Mouse (Mus musculus): Measurements from ENCODE around the gene Olfr316. TPM values are rescaled to one million over a fixed set of nuclear protein-coding genes. Genes with fewer than 3 reads are reported as not detected.
"Not testable (repeated sequence)": the region's sequence is repeated elsewhere in the genome, so short reads cannot be mapped to it uniquely, and the experiment has no call there.

Olfr316 gene
- not detected in 2 replicates for polyA plus RNA-seq (2014; fragmentation: Nextera tagmentation; extraction: Ambion mirVana)

GRCm38 (mm10) chr11:58752434-58752833 is at the start of gene Olfr316:
Gene Olfr316, plus strand, starts transcription at chr11:58752734.
- Histone ChIP-seq H3K4me2 (ENCODE audit: low read length) (no peak within 1 kb of the TSS), H3K27ac (replicated peaks; ENCODE audit: low read depth, low read length) (no peak within 1 kb of the TSS), H3K27me3 (ENCODE audit: control insufficient read depth, insufficient read depth, low read length) (no peaks in the 10 kb centered on the region), H3K36me3 (ENCODE audit: control insufficient read depth, insufficient read depth, low read length) (no peaks in the 10 kb centered on the region), H3K4me3 (replicated peaks; ENCODE audit: low read depth, low read length) (no peak within 1 kb of the TSS), H3K4me1 (ENCODE audit: control insufficient read depth, insufficient read depth, low read length) (no peaks in the 10 kb centered on the region), H3K9me3 (ENCODE audit: control insufficient read depth, low read length) (no peaks in the 10 kb centered on the region), H3K9ac (replicated peaks; ENCODE audit: low read length) (no peak within 1 kb of the TSS)
- WGBS = 89% methylated on average over 2 of the region's 2 CpGs
- DNase-seq (no peak), ATAC-seq (ENCODE audit: low FRiP score, low TSS enrichment) (no peak)

- no peak overlapping the region for H3K4me2 ChIP-seq (ENCODE audit: low read length)
- WGBS = 79% methylated on average over 11 of the region's 11 CpGs
- no peaks in the 10 kb centered on the region for H3K36me3 ChIP-seq (ENCODE audit: control insufficient read depth, insufficient read depth, low read length)
- H3K27ac ChIP-seq (replicated peaks; ENCODE audit: low read depth, low read length) = no peak overlapping the region
- H3K9ac ChIP-seq (replicated peaks; ENCODE audit: low read length) = no peak overlapping the region
- ATAC-seq (ENCODE audit: low FRiP score, low TSS enrichment) (no peak), DNase-seq (no peak)
- H3K9me3 ChIP-seq (ENCODE audit: control insufficient read depth, low read length) = no peaks in the 10 kb centered on the region
- no peaks in the 10 kb centered on the region for H3K27me3 ChIP-seq (ENCODE audit: control insufficient read depth, insufficient read depth, low read length)
- no peaks in the 10 kb centered on the region for H3K4me1 ChIP-seq (ENCODE audit: control insufficient read depth, insufficient read depth, low read length)
- no peak overlapping the region for H3K4me3 ChIP-seq (replicated peaks; ENCODE audit: low read depth, low read length)
Measured at GRCm38 (mm10) chr11:58709086-58709485, 43.4 kb upstream of the Olfr316 start.

- not testable (repeated sequence) for ATAC-seq (ENCODE audit: low FRiP score, low TSS enrichment); H3K36me3 ChIP-seq (ENCODE audit: control insufficient read depth, insufficient read depth, low read length); H3K9me3 ChIP-seq (ENCODE audit: control insufficient read depth, low read length); H3K4me1 ChIP-seq (ENCODE audit: control insufficient read depth, insufficient read depth, low read length); DNase-seq; H3K4me3 ChIP-seq (replicated peaks; ENCODE audit: low read depth, low read length); H3K4me2 ChIP-seq (ENCODE audit: low read length); H3K27me3 ChIP-seq (ENCODE audit: control insufficient read depth, insufficient read depth, low read length); H3K27ac ChIP-seq (replicated peaks; ENCODE audit: low read depth, low read length); H3K9ac ChIP-seq (replicated peaks; ENCODE audit: low read length)
- WGBS = 91% methylated on average over 6 of the region's 7 CpGs
Measured at GRCm38 (mm10) chr11:58717723-58718122, 34.8 kb upstream of the Olfr316 start.

- H3K27ac ChIP-seq (replicated peaks; ENCODE audit: low read depth, low read length) = no peak overlapping the region
- 89% methylated on average over 4 of the region's 4 CpGs for WGBS
- no peak for ATAC-seq (ENCODE audit: low FRiP score, low TSS enrichment)
- H3K9me3 ChIP-seq (ENCODE audit: control insufficient read depth, low read length) = no peaks in the 10 kb centered on the region
- H3K9ac ChIP-seq (replicated peaks; ENCODE audit: low read length) = no peak overlapping the region
- no peak overlapping the region for H3K4me2 ChIP-seq (ENCODE audit: low read length)
- H3K4me3 ChIP-seq (replicated peaks; ENCODE audit: low read depth, low read length) = no peak overlapping the region
- no peak for DNase-seq
- H3K4me1 ChIP-seq (ENCODE audit: control insufficient read depth, insufficient read depth, low read length) = no peaks in the 10 kb centered on the region
- H3K36me3 ChIP-seq (ENCODE audit: control insufficient read depth, insufficient read depth, low read length) = no peaks in the 10 kb centered on the region
- H3K27me3 ChIP-seq (ENCODE audit: control insufficient read depth, insufficient read depth, low read length) = no peaks in the 10 kb centered on the region
Measured at GRCm38 (mm10) chr11:58719701-58720100, 32.8 kb upstream of the Olfr316 start.

- DNase-seq (no peak), ATAC-seq (ENCODE audit: low FRiP score, low TSS enrichment) (no peak)
- no peak within 1 kb of the TSS for H3K9ac ChIP-seq (replicated peaks; ENCODE audit: low read length)
- H3K27ac ChIP-seq (replicated peaks; ENCODE audit: low read depth, low read length) = no peak within 1 kb of the TSS
- no peaks in the 10 kb centered on the region for H3K36me3 ChIP-seq (ENCODE audit: control insufficient read depth, insufficient read depth, low read length)
- H3K4me3 ChIP-seq (replicated peaks; ENCODE audit: low read depth, low read length) = no peak within 1 kb of the TSS
- H3K27me3 ChIP-seq (ENCODE audit: control insufficient read depth, insufficient read depth, low read length) = no peaks in the 10 kb centered on the region
- H3K4me2 ChIP-seq (ENCODE audit: low read length) = no peak within 1 kb of the TSS
- H3K9me3 ChIP-seq (ENCODE audit: control insufficient read depth, low read length) = no peaks in the 10 kb centered on the region
- H3K4me1 ChIP-seq (ENCODE audit: control insufficient read depth, insufficient read depth, low read length) = no peaks in the 10 kb centered on the region
Measured at GRCm38 (mm10) chr11:58723914-58724313, 28.6 kb upstream of the Olfr316 start, which contains the start of gene Olfr318. Gene Olfr318, minus strand, starts transcription at chr11:58724014.

GRCm38 (mm10) chr11:58727896-58728650 is 24.5 kb upstream of the Olfr316 start:
- H3K9ac ChIP-seq (replicated peaks; ENCODE audit: low read length); H3K9me3 ChIP-seq (ENCODE audit: control insufficient read depth, low read length); ATAC-seq (ENCODE audit: low FRiP score, low TSS enrichment); H3K27me3 ChIP-seq (ENCODE audit: control insufficient read depth, insufficient read depth, low read length); H3K4me1 ChIP-seq (ENCODE audit: control insufficient read depth, insufficient read depth, low read length); H3K27ac ChIP-seq (replicated peaks; ENCODE audit: low read depth, low read length); H3K4me3 ChIP-seq (replicated peaks; ENCODE audit: low read depth, low read length); DNase-seq; H3K36me3 ChIP-seq (ENCODE audit: control insufficient read depth, insufficient read depth, low read length); H3K4me2 ChIP-seq (ENCODE audit: low read length): not testable (repeated sequence)
- 76% methylated on average over 6 of the region's 6 CpGs for WGBS

GRCm38 (mm10) chr11:58733372-58733771 is 19.2 kb upstream of the Olfr316 start:
- no peak overlapping the region for H3K27ac ChIP-seq (replicated peaks; ENCODE audit: low read depth, low read length)
- DNase-seq (peak; percentile 31), ATAC-seq (ENCODE audit: low FRiP score, low TSS enrichment) (no peak)
- H3K9ac ChIP-seq (replicated peaks; ENCODE audit: low read length) = no peak overlapping the region
- no peak overlapping the region for H3K4me2 ChIP-seq (ENCODE audit: low read length)
- no peaks in the 10 kb centered on the region for H3K27me3 ChIP-seq (ENCODE audit: control insufficient read depth, insufficient read depth, low read length)
- H3K36me3 ChIP-seq (ENCODE audit: control insufficient read depth, insufficient read depth, low read length) = no peaks in the 10 kb centered on the region
- WGBS = 56% methylated on average over 3 of the region's 3 CpGs
- H3K4me3 ChIP-seq (replicated peaks; ENCODE audit: low read depth, low read length) = no peak overlapping the region
- H3K4me1 ChIP-seq (ENCODE audit: control insufficient read depth, insufficient read depth, low read length) = no peaks in the 10 kb centered on the region
- H3K9me3 ChIP-seq (ENCODE audit: control insufficient read depth, low read length) = no peaks in the 10 kb centered on the region

- DNase-seq (no peak), ATAC-seq (ENCODE audit: low FRiP score, low TSS enrichment) (no peak)
- no peaks in the 10 kb centered on the region for H3K36me3 ChIP-seq (ENCODE audit: control insufficient read depth, insufficient read depth, low read length)
- WGBS = 77% methylated on average over 4 of the region's 4 CpGs
- no peak within 1 kb of the TSS for H3K9ac ChIP-seq (replicated peaks; ENCODE audit: low read length)
- no peaks in the 10 kb centered on the region for H3K4me1 ChIP-seq (ENCODE audit: control insufficient read depth, insufficient read depth, low read length)
- no peak within 1 kb of the TSS for H3K4me2 ChIP-seq (ENCODE audit: low read length)
- no peaks in the 10 kb centered on the region for H3K27me3 ChIP-seq (ENCODE audit: control insufficient read depth, insufficient read depth, low read length)
- H3K4me3 ChIP-seq (replicated peaks; ENCODE audit: low read depth, low read length) = no peak within 1 kb of the TSS
- H3K9me3 ChIP-seq (ENCODE audit: control insufficient read depth, low read length) = no peaks in the 10 kb centered on the region
- H3K27ac ChIP-seq (replicated peaks; ENCODE audit: low read depth, low read length) = no peak within 1 kb of the TSS
Measured at GRCm38 (mm10) chr11:58738792-58739262, 13.7 kb upstream of the Olfr316 start, which contains the start of gene Olfr317. Gene Olfr317, minus strand, starts transcription at chr11:58739212.

GRCm38 (mm10) chr11:58751096-58751495 is 1.4 kb upstream of the Olfr316 start:
- 85% methylated on average over 18 of the region's 18 CpGs for WGBS
- ATAC-seq (ENCODE audit: low FRiP score, low TSS enrichment); H3K4me2 ChIP-seq (ENCODE audit: low read length); DNase-seq; H3K27me3 ChIP-seq (ENCODE audit: control insufficient read depth, insufficient read depth, low read length); H3K4me3 ChIP-seq (replicated peaks; ENCODE audit: low read depth, low read length); H3K4me1 ChIP-seq (ENCODE audit: control insufficient read depth, insufficient read depth, low read length); H3K9ac ChIP-seq (replicated peaks; ENCODE audit: low read length); H3K27ac ChIP-seq (replicated peaks; ENCODE audit: low read depth, low read length); H3K9me3 ChIP-seq (ENCODE audit: control insufficient read depth, low read length); H3K36me3 ChIP-seq (ENCODE audit: control insufficient read depth, insufficient read depth, low read length): not testable (repeated sequence)

Measured in midbrain, embryonic 14.5 days (tissue).